Mouse (Mus musculus): ENCODE measurements around the gene Adamts14.

The Adamts14 gene

GRCm38 (mm10) chr10:61231756-61232155, 41.5 kb downstream of the Adamts14 start:
- DNase-seq (ENCODE audit: low spot score) = no peak

GRCm38 (mm10) chr10:61226784-61227396, 46.3 kb downstream of the Adamts14 start:
- DNase-seq (ENCODE audit: low spot score) = no peak

- DNase-seq (ENCODE audit: low spot score) = no peak
Observed at GRCm38 (mm10) chr10:61225694-61226093, 47.5 kb downstream of the Adamts14 start.

- DNase-seq (ENCODE audit: low spot score) = no peak
Observed at GRCm38 (mm10) chr10:61219318-61219717, 53.9 kb downstream of the Adamts14 start.

- DNase-seq (ENCODE audit: low spot score) = no peak
Observed at GRCm38 (mm10) chr10:61216163-61216562, 57.1 kb downstream of the Adamts14 start.

- DNase-seq (ENCODE audit: low spot score) = no peak
Observed at GRCm38 (mm10) chr10:61215658-61216057, 57.6 kb downstream of the Adamts14 start.

- DNase-seq (ENCODE audit: low spot score) = no peak
Observed at GRCm38 (mm10) chr10:61212817-61213216, 60.4 kb downstream of the Adamts14 start.

- DNase-seq (ENCODE audit: low spot score) = peak; percentile 55
Observed at GRCm38 (mm10) chr10:61211743-61212142, 61.5 kb downstream of the Adamts14 start.

- DNase-seq (ENCODE audit: low spot score) = no peak
Observed at GRCm38 (mm10) chr10:61211105-61211504, 62.1 kb downstream of the Adamts14 start.

- no peak for DNase-seq (ENCODE audit: low spot score)
Observed at GRCm38 (mm10) chr10:61208114-61208684, 65.0 kb downstream of the Adamts14 start.

GRCm38 (mm10) chr10:61203930-61204329, 69.3 kb downstream of the Adamts14 start:
- no peak for DNase-seq (ENCODE audit: low spot score)

GRCm38 (mm10) chr10:61201596-61202318, 71.5 kb downstream of the Adamts14 start:
- no peak for DNase-seq (ENCODE audit: low spot score)

GRCm38 (mm10) chr10:61200998-61201397, 72.2 kb downstream of the Adamts14 start:
- no peak for DNase-seq (ENCODE audit: low spot score)

- no peak for DNase-seq (ENCODE audit: low spot score)
Observed at GRCm38 (mm10) chr10:61200232-61200820, 72.9 kb downstream of the Adamts14 start.

GRCm38 (mm10) chr10:61199566-61200213, 73.5 kb downstream of the Adamts14 start:
- DNase-seq (ENCODE audit: low spot score) = peak; percentile 74

- no peak for DNase-seq (ENCODE audit: low spot score)
Observed at GRCm38 (mm10) chr10:61195718-61196291, 77.4 kb downstream of the Adamts14 start.

GRCm38 (mm10) chr10:61195216-61195615, 78.0 kb downstream of the Adamts14 start:
- DNase-seq (ENCODE audit: low spot score) = no peak

GRCm38 (mm10) chr10:61194611-61195010, 78.6 kb downstream of the Adamts14 start:
- no peak for DNase-seq (ENCODE audit: low spot score)

- DNase-seq (ENCODE audit: low spot score) = no peak
Observed at GRCm38 (mm10) chr10:61188010-61188409, 85.2 kb downstream of the Adamts14 start.

GRCm38 (mm10) chr10:61187001-61187400, 86.2 kb downstream of the Adamts14 start:
- DNase-seq (ENCODE audit: low spot score) = no peak

GRCm38 (mm10) chr10:61179927-61180326, 93.3 kb downstream of the Adamts14 start:
- DNase-seq (ENCODE audit: low spot score) = no peak

GRCm38 (mm10) chr10:61178687-61179086, 94.6 kb downstream of the Adamts14 start:
- DNase-seq (ENCODE audit: low spot score) = no peak

All from ovary, postnatal 14 days (tissue).